Mouse (Mus musculus) adrenal gland, postnatal 36 days (tissue): ENCODE data around the gene Zfp692. TPM values are rescaled to one million over a fixed set of nuclear protein-coding genes. Genes with fewer than 3 reads are reported as not detected.
"Not testable (repeated sequence)": the region's sequence is repeated elsewhere in the genome, so short reads cannot be mapped to it uniquely, and the experiment has no call there.

Source experiments
- DNase-seq, 2 experiments: peaks; one replicate each; pipeline ENCODE4 v3.0.0; 2021; ENCODE audit warnings: mixed read lengths in 1 of 2
- total RNA-seq, 2 experiments: library from RNA; stranded (reverse); gene quantifications; 2 replicates each; pipeline ENCODE4 v1.2.3; 2021

The Zfp692 gene
- total RNA-seq, 2 experiments from 2014 or later = 7.7 to 10.9 TPM

- DNase-seq = no peak
These were observed 46.8 kb downstream of the Zfp692 start for GRCm38 (mm10) chr11:58353709-58354108.

- no peak for DNase-seq
These were observed 47.6 kb downstream of the Zfp692 start for GRCm38 (mm10) chr11:58354476-58354875.

GRCm38 (mm10) chr11:58354927-58355326 lies 48.1 kb downstream of the Zfp692 start:
- no peak for DNase-seq

GRCm38 (mm10) chr11:58357042-58357441 lies 50.2 kb downstream of the Zfp692 start:
- no peak for DNase-seq

GRCm38 (mm10) chr11:58357844-58358534 lies 51.1 kb downstream of the Zfp692 start:
- peak in 1 of 2 experiments; percentile 7 for DNase-seq

GRCm38 (mm10) chr11:58362562-58362961 lies 55.7 kb downstream of the Zfp692 start:
- DNase-seq = not testable (repeated sequence)

Other genes with a start within 250 kb of the Zfp692 start
- gene Gm12248, start 213.9 kb upstream of the Zfp692 start, total RNA-seq = 1 to 10 TPM in 1 of 2 experiments, not detected in 1; 1.0 TPM
- 10 to 100 TPM; 44.0 to 63.7 TPM for gene Cnot8, start 202.9 kb upstream of the Zfp692 start, total RNA-seq
- 10 to 100 TPM; 21.1 to 32.0 TPM for gene Gemin5, start 138.5 kb upstream of the Zfp692 start, total RNA-seq
- 10 to 100 TPM; 72.0 to 75.1 TPM for gene Mrpl22, start 135.4 kb upstream of the Zfp692 start, total RNA-seq
- 10 to 100 TPM; 12.8 to 18.9 TPM for gene Igtp, start 107.5 kb upstream of the Zfp692 start, total RNA-seq
- 10 to 100 TPM; 13.7 to 18.8 TPM for gene Irgm2, start 107.5 kb upstream of the Zfp692 start, total RNA-seq
- not detected for gene 4930438A08Rik, start 32.3 kb upstream of the Zfp692 start, total RNA-seq
- gene Zfp672, start 23.3 kb downstream of the Zfp692 start, total RNA-seq = 10 to 100 TPM; 44.9 to 48.9 TPM
- 10 to 100 TPM; 36.7 to 51.5 TPM for gene Sh3bp5l, start 23.7 kb downstream of the Zfp692 start, total RNA-seq
- gene Lypd8, start 72.0 kb downstream of the Zfp692 start, total RNA-seq = not detected
- not detected for gene 1810065E05Rik, start 114.0 kb downstream of the Zfp692 start, total RNA-seq
- gene Gm12253, start 125.5 kb downstream of the Zfp692 start, total RNA-seq = not detected
- not detected for gene Lypd9, start 145.9 kb downstream of the Zfp692 start, total RNA-seq
- not detected for gene Olfr30, start 155.2 kb downstream of the Zfp692 start, total RNA-seq
- not detected for gene Olfr332, start 185.5 kb downstream of the Zfp692 start, total RNA-seq
- gene Olfr331, start 195.5 kb downstream of the Zfp692 start, total RNA-seq = not detected
- gene Olfr330, start 227.8 kb downstream of the Zfp692 start, total RNA-seq = under 1 TPM in 1 of 2 experiments, not detected in 1; 0.33 TPM
- gene Olfr329-ps, start 239.4 kb downstream of the Zfp692 start, total RNA-seq = 1 to 10 TPM in 1 of 2 experiments, not detected in 1; 1.2 TPM
- under 1 TPM; 0.17 to 0.26 TPM for gene Olfr328, start 248.6 kb downstream of the Zfp692 start, total RNA-seq